Mouse (Mus musculus) intestine, postnatal 0 days (tissue): ENCODE data around the gene Hmx2. TPM values are rescaled to one million over a fixed set of nuclear protein-coding genes. Genes with fewer than 3 reads are reported as not detected.

Experiments used
- ATAC-seq: fragments of 200-750 bp; cut with Nextera tagmentation; 2 replicates; pipeline ENCODE4 v1.8.0; 2017; ENCODE audit warnings: mild to moderate bottlenecking, moderate TSS enrichment, moderate library complexity
- H3K27ac ChIP-seq: fragments of 300-500 bp; sonication (generic); 2 replicates; pipeline ENCODE4 v1.5.1; 2014; ENCODE audit warnings: mild to moderate bottlenecking, low read depth, low read length, moderate library complexity
- H3K27me3 ChIP-seq: fragments of 300-500 bp; sonication (generic); replicated peaks from 2 replicates; pipeline ENCODE4 v1.6.1; 2014; ENCODE audit warnings: low read length, mixed read lengths; ENCODE audit not compliant: control insufficient read depth, insufficient read depth
- H3K36me3 ChIP-seq: fragments of 300-500 bp; sonication (generic); 2 replicates; pipeline ENCODE4 v1.6.1; 2014; ENCODE audit warnings: mild to moderate bottlenecking, moderate library complexity; ENCODE audit not compliant: control insufficient read depth, insufficient read depth
- H3K4me1 ChIP-seq: fragments of 300-500 bp; sonication (generic); replicated peaks from 2 replicates; pipeline ENCODE4 v1.6.1; 2014; ENCODE audit warnings: antibody characterized with exemption, low read length, mixed read lengths; ENCODE audit not compliant: control insufficient read depth, insufficient read depth
- H3K4me2 ChIP-seq: fragments of 300-500 bp; sonication (generic); replicated peaks from 2 replicates; pipeline ENCODE4 v1.6.1; 2014; ENCODE audit warnings: low read depth, mild to moderate bottlenecking, moderate library complexity
- H3K4me3 ChIP-seq: fragments of 300-500 bp; sonication (generic); 2 replicates; pipeline ENCODE4 v1.5.1; 2014; ENCODE audit warnings: low read depth, low read length
- H3K9ac ChIP-seq: fragments of 300-500 bp; sonication (generic); 2 replicates; pipeline ENCODE4 v1.6.1; 2014; ENCODE audit warnings: mild to moderate bottlenecking, low read depth, low read length
- H3K9me3 ChIP-seq: fragments of 300-500 bp; sonication (generic); 2 replicates; pipeline ENCODE4 v1.6.1; 2016; ENCODE audit warnings: mixed run types; ENCODE audit not compliant: control insufficient read depth
- CTCF ChIP-seq: sonication (generic); IDR thresholded peaks from 2 replicates; pipeline ENCODE4 v1.5.1; 2016; ENCODE audit warnings: low read depth, mild to moderate bottlenecking, control low read depth, antibody characterized with exemption, moderate library complexity
- WGBS: fragments of 180-500 bp; shearing (Covaris S2); extraction: QIAGEN DNeasy Blood & Tissue Kit; methylation state at CpG from one replicate; pipeline ENCODE4 v1.1.7; 2014; 5-methylcytosine and 5-hydroxymethylcytosine counted together
- polyA plus RNA-seq: library from polyadenylated mRNA; unstranded; fragments of >200 nt; fragmentation: Nextera tagmentation; extraction: Ambion mirVana; gene quantifications from 2 replicates; pipeline ENCODE4 v1.2.1, GENCODE M21; 2015

The Hmx2 gene
- polyA plus RNA-seq, 1 experiment from 2014 or later: 0.55 TPM

DNA sequence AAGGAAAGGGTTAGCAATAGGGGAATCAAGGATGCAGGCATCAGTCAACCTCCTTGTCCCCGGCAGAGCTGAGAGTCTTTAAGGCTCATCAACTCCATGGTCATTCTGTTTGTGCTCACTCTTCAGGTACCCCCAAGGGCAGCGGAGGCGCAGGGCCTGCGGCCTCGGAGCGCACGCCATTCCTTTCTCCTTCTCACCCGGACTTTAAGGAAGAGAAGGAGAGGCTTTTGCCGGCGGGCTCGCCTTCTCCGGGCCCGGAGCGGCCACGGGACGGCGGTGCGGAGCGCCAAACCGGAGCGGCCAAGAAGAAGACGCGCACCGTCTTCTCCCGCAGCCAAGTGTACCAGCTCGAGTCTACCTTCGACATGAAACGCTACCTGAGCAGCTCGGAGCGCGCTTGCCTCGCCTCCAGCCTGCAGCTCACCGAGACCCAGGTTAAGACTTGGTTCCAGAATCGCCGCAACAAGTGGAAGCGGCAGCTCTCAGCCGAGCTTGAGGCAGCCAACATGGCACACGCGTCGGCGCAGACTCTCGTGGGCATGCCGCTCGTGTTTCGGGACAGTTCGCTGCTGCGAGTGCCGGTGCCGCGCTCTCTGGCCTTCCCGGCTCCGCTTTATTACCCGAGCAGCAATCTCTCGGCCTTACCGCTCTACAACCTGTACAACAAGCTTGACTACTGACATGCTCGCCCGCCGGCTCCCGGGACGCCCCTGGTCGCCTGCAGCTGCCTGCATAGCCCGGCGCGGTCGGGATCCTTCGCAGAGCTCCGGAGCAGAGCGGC, 6.9 kb downstream of the Hmx2 start:
- no peaks in the 10 kb centered on the region for H3K36me3 ChIP-seq
- ATAC-seq: no peak
- under 1% methylated on average over 68 of the region's 68 CpGs for WGBS
- no peaks in the 10 kb centered on the region for H3K9me3 ChIP-seq
- peaks cover 90% of the 10 kb centered on the region for H3K27me3 ChIP-seq
- no peak overlapping the region for H3K27ac ChIP-seq
- H3K4me3 ChIP-seq: peak overlapping the region; percentile 34
- H3K4me1 ChIP-seq: 0 out of 2 replicates have a peak, but pooled peaks cover 4% of the 10 kb centered on the region
- H3K4me2 ChIP-seq: peak overlapping the region; percentile 45
- no peak overlapping the region for H3K9ac ChIP-seq
- TF ChIP-seq CTCF: peak; percentile 40; the same call in 1 of the 2 replicates

DNA sequence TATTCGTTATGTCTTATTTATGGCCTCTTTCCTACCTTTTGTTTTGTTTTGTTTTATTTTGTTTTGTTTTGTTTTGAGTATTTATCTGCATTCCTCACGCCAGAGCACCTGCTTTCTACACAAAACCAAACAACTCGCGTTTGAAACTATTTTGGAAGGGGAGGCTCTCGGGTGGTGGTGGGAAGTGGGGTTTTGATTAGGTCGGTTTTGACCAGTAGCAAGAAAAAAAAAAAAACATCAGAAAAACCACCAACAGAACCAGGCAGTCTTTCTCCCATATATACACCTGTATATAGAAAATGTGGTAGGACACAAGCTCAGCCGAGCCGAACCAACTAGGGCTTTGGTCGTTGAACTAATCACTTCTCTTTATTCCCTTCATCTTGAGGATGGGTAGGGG, 7.5 kb downstream of the Hmx2 start:
- Histone ChIP-seq H3K9me3 (no peaks in the 10 kb centered on the region), H3K27me3 (peaks cover 84% of the 10 kb centered on the region), H3K27ac (no peak overlapping the region), H3K4me3 (peak overlapping the region; percentile 34), H3K4me1 (0 out of 2 replicates have a peak, but pooled peaks cover 4% of the 10 kb centered on the region), H3K9ac (no peak overlapping the region), H3K36me3 (no peaks in the 10 kb centered on the region), H3K4me2 (peak overlapping the region; percentile 45; the same call in 1 of the 2 replicates)
- TF ChIP-seq CTCF: no peak
- ATAC-seq: no peak
- WGBS: 2% methylated on average over 9 of the region's 9 CpGs

DNA sequence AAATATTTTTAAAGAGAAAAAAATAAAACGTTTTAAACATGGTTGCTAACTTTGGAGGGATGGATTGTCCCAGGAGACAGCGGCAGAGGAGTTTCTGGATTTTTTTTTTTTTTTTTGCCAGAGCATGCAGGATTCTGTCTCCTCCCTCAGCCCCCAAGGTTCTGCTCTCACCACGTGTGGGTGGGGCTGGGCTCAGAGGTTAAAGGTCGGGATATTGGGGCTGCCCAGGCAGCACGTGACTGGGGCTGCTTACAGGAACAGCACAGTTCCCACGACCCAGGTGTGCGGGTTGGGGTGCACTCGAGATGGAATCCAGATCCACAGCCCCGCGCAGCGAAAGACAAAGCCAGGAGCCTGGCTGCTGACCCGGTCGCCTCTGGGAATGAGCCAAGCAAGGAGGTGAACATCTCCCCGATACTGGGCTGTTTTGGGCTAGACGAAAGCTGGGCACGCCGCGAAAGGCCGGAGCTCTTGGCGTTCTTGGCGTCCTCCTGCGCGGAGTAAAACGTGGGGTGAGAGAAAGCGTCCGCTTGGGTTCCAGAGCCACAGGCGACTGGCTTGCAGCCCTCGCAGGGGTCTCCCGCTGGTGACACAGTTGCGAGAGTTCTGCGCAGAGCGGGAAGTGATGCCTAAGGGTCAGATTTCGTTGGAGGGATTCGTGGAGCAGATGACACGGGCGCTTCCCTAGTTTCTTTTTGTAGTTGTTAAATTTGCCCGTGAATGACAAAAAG, 8.1 kb downstream of the Hmx2 start:
- H3K4me1 ChIP-seq: 0 out of 2 replicates have a peak, but pooled peaks cover 4% of the 10 kb centered on the region
- H3K4me2 ChIP-seq: peak overlapping the region; percentile 46
- no peak overlapping the region for H3K27ac ChIP-seq
- no peak for TF ChIP-seq CTCF
- no peak overlapping the region for H3K9ac ChIP-seq
- no peaks in the 10 kb centered on the region for H3K9me3 ChIP-seq
- H3K27me3 ChIP-seq: peaks cover 78% of the 10 kb centered on the region
- H3K36me3 ChIP-seq: no peaks in the 10 kb centered on the region
- 1% methylated on average over 37 of the region's 37 CpGs for WGBS
- H3K4me3 ChIP-seq: peak overlapping the region; percentile 17
- no peak for ATAC-seq

DNA sequence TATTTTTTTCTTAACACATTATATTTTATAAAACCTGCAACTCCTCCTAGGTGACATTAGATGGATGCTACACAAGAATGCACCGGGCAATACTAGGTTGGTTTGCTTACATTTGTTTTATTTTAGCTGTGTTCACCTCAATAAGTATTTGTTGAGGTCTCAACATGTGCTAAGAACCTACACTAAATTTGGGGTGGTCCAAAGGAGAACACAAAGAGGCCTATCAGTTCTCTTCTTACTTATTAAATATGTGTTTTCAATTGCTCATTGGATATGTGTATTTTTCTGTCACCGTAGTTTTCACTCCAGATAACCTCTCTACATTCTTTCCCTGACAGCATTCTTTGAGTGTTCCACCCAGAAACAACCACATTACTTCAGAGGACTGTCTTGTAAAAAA, 9.2 kb downstream of the Hmx2 start:
- TF ChIP-seq CTCF: no peak
- Histone ChIP-seq H3K4me3 (no peak overlapping the region), H3K4me2 (no peak overlapping the region), H3K9me3 (no peaks in the 10 kb centered on the region), H3K27ac (no peak overlapping the region), H3K4me1 (0 out of 2 replicates have a peak, but pooled peaks cover 4% of the 10 kb centered on the region), H3K9ac (no peak overlapping the region), H3K36me3 (peaks cover 6% of the 10 kb centered on the region), H3K27me3 (peaks cover 67% of the 10 kb centered on the region)
- no peak for ATAC-seq
- WGBS: 41% methylated on average over 2 of the region's 2 CpGs

DNA sequence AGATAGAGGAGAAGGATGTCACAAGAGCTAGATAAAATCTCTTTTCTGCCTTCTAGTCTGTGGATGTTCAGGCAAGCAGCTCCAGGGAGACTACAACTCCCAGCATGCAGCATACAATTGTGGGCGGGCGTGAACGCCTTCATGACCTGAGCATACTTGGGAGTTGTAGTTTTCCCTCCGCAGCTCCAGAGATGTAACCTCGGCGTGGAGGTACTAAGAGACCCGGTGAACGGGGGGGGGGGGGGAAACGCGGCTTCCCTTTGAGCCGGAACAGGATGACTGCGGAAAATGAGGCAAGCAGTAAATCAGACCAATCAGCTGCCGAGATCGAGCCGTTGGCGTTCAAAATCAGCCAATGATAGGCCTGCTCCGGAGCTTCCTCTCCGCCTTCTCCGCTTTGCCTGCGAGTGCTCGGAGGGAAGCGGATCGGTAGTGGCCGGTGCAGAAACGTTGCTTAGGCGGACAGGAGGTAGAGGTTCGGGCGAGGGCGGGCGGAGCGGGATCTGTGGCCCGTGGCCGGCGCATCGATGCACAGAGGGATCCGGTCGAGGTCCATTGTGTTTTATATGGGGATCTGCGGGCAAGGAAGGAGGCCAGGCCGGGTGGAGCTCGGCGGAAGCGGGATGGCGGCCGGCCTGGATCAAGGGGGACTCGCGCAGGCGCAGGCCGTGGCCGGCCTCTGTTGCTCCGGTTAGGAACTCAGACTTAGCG, 11.6 kb downstream of the Hmx2 start, which contains the start of gene Bub3:
Gene Bub3, plus strand, starts transcription at position 237 of the 711 bp plus-strand sequence.
- peak within 1 kb of the TSS; percentile 65 for H3K27ac ChIP-seq
- peaks cover 24% of the 10 kb centered on the region for H3K36me3 ChIP-seq
- H3K9me3 ChIP-seq: no peaks in the 10 kb centered on the region
- no peak for TF ChIP-seq CTCF
- peak within 1 kb of the TSS; percentile 82 for H3K4me2 ChIP-seq
- H3K4me3 ChIP-seq: peak within 1 kb of the TSS; percentile 71
- H3K4me1 ChIP-seq: 0 out of 2 replicates have a peak, but pooled peaks cover 4% of the 10 kb centered on the region
- peaks cover 43% of the 10 kb centered on the region for H3K27me3 ChIP-seq
- WGBS: under 1% methylated on average over 46 of the region's 51 CpGs
- ATAC-seq: peak; percentile 94
- H3K9ac ChIP-seq: peak within 1 kb of the TSS; percentile 61

DNA sequence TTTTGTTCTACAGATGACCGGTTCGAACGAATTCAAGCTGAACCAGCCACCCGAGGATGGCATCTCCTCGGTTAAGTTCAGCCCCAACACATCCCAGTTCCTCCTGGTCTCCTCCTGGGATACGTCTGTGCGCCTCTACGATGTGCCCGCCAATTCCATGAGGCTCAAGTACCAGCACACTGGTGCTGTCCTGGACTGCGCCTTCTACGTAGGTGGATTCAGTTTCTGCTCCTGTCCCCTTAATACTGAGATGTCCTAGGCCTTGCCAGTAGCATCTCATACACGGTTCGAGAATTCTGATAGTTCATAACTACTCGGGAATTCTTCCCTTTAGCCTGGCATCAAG, 12.1 kb downstream of the Hmx2 start:
- peaks cover 24% of the 10 kb centered on the region for H3K36me3 ChIP-seq
- H3K4me2 ChIP-seq: peak overlapping the region; percentile 82
- no peak for TF ChIP-seq CTCF
- peak overlapping the region; percentile 61 for H3K9ac ChIP-seq
- H3K27me3 ChIP-seq: peaks cover 38% of the 10 kb centered on the region
- peak; percentile 34 for ATAC-seq
- H3K4me1 ChIP-seq: 0 out of 2 replicates have a peak, but pooled peaks cover 4% of the 10 kb centered on the region
- no peaks in the 10 kb centered on the region for H3K9me3 ChIP-seq
- WGBS: under 1% methylated on average over 14 of the region's 14 CpGs
- H3K27ac ChIP-seq: peak overlapping the region; percentile 65
- peak overlapping the region; percentile 71 for H3K4me3 ChIP-seq
